Mouse (Mus musculus) kidney, adult 2 months (tissue): Measurements from ENCODE around the gene 5330417H12Rik. TPM values are rescaled to one million over a fixed set of nuclear protein-coding genes. Genes with fewer than 3 reads are reported as not detected.

ENCODE experiments used
- DNase-seq: peaks from one replicate; pipeline ENCODE4 v3.0.0; 2021
- H3K27ac ChIP-seq: fragments of 200-500 bp; 2 replicates; pipeline ENCODE4 v1.5.1; 2012; ENCODE audit warnings: low read depth, low read length, control low read depth, inconsistent platforms; ENCODE audit not compliant: insufficient read depth
- H3K27me3 ChIP-seq: fragments of 200-500 bp; replicated peaks from 2 replicates; pipeline ENCODE4 v1.6.1; 2012; ENCODE audit warnings: mild to moderate bottlenecking, moderate library complexity, low read length, inconsistent platforms; ENCODE audit not compliant: control insufficient read depth, insufficient read depth
- H3K36me3 ChIP-seq: fragments of 200-500 bp; 2 replicates; pipeline ENCODE4 v1.6.1; 2012; ENCODE audit warnings: mild to moderate bottlenecking, moderate library complexity, low read length, inconsistent platforms; ENCODE audit not compliant: control insufficient read depth, insufficient read depth
- H3K4me1 ChIP-seq: fragments of 200-500 bp; 2 replicates; pipeline ENCODE4 v1.6.1; 2011; ENCODE audit warnings: low read length; ENCODE audit not compliant: control insufficient read depth, insufficient read depth
- H3K4me3 ChIP-seq: fragments of 200-500 bp; 2 replicates; pipeline ENCODE4 v1.5.1; 2011; ENCODE audit warnings: mild to moderate bottlenecking, low read depth, low read length, control low read depth; ENCODE audit not compliant: insufficient read depth
- CTCF ChIP-seq: fragments of 200-500 bp; conservative IDR thresholded peaks from 2 replicates; pipeline ENCODE4 v1.5.1; 2011; ENCODE audit warnings: low read depth, mild to moderate bottlenecking, control low read depth, low read length, moderate library complexity, mixed read lengths; ENCODE audit not compliant: insufficient read depth, insufficient read length
- POLR2A ChIP-seq: fragments of 200-500 bp; IDR thresholded peaks from one replicate; pipeline ENCODE4 v1.6.1; 2011; ENCODE audit warnings: low read depth, low read length, control low read depth
- WGBS: fragments of 180-500 bp; shearing (Covaris S2); methylation state at CpG from one replicate; pipeline ENCODE4 v1.1.7; 2018; 5-methylcytosine and 5-hydroxymethylcytosine counted together
- polyA plus RNA-seq: library from polyadenylated mRNA; depleted of rRNA; stranded (reverse); fragments of >200 nt; gene quantifications from 2 replicates; pipeline ENCODE4 v1.2.3, GENCODE M21; 2012

5330417H12Rik gene
- polyA plus RNA-seq, 1 experiment: not detected

GRCm38 (mm10) chr7:107607766-107608165 is 17.2 kb downstream of the 5330417H12Rik start:
- Histone ChIP-seq H3K27me3 (no peaks in the 10 kb centered on the region), H3K36me3 (no peaks in the 10 kb centered on the region), H3K27ac (no peak overlapping the region), H3K4me3 (no peak overlapping the region), H3K4me1 (no peaks in the 10 kb centered on the region)
- TF ChIP-seq POLR2A (no peak), CTCF (no peak)
- DNase-seq: no peak
- 94% methylated on average over 1 of the region's 1 CpGs for WGBS

GRCm38 (mm10) chr7:107602913-107603312 is 22.0 kb downstream of the 5330417H12Rik start:
- H3K4me1 ChIP-seq: peaks cover 10% of the 10 kb centered on the region
- 38% methylated on average over 6 of the region's 6 CpGs for WGBS
- no peaks in the 10 kb centered on the region for H3K27me3 ChIP-seq
- TF ChIP-seq POLR2A (no peak), CTCF (no peak)
- no peak overlapping the region for H3K27ac ChIP-seq
- H3K4me3 ChIP-seq: no peak overlapping the region
- H3K36me3 ChIP-seq: no peaks in the 10 kb centered on the region
- DNase-seq: peak; percentile 56

- Histone ChIP-seq H3K27ac (no peak overlapping the region), H3K4me3 (no peak overlapping the region), H3K27me3 (no peaks in the 10 kb centered on the region), H3K4me1 (peaks cover 10% of the 10 kb centered on the region), H3K36me3 (no peaks in the 10 kb centered on the region)
- DNase-seq: no peak
- no peak for TF ChIP-seq POLR2A
- WGBS: 56% methylated on average over 4 of the region's 4 CpGs
These were observed 22.5 kb downstream of the 5330417H12Rik start for GRCm38 (mm10) chr7:107602505-107602904.

- Histone ChIP-seq H3K27ac (peak overlapping the region; percentile 51; the same call in 1 of the 2 replicates), H3K4me1 (peaks cover 10% of the 10 kb centered on the region), H3K36me3 (no peaks in the 10 kb centered on the region), H3K27me3 (no peaks in the 10 kb centered on the region), H3K4me3 (no peak overlapping the region)
- TF ChIP-seq POLR2A (no peak), CTCF (no peak)
- peak; percentile 85 for DNase-seq
- 50% methylated on average over 5 of the region's 5 CpGs for WGBS
These were observed 24.3 kb downstream of the 5330417H12Rik start for GRCm38 (mm10) chr7:107600651-107601050.

DNA sequence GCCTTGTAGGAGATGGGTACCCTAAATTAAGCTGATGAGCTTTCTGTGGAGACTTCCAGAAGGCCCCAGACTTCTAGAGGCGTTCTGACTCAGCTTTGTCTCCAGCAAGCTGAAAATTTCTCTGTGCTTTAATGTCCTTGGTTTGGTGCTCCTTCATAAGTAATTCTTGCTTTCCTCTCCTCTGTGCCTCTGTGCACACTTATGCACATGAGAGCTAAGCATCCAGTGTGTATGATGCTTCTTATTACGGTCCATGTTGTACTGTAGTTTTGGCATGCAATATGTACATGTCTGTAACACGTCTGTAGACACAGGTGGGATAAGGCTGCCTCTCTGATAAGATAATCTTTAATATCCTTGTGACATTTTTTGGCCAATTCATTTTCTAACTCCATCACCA is 27.0 kb downstream of the 5330417H12Rik start:
- DNase-seq: no peak
- Histone ChIP-seq H3K27me3 (no peaks in the 10 kb centered on the region), H3K4me3 (no peak overlapping the region), H3K27ac (no peak overlapping the region), H3K36me3 (no peaks in the 10 kb centered on the region), H3K4me1 (peaks cover 10% of the 10 kb centered on the region)
- TF ChIP-seq POLR2A: no peak
- no peak for TF ChIP-seq CTCF
- 92% methylated on average over 3 of the region's 3 CpGs for WGBS

DNA sequence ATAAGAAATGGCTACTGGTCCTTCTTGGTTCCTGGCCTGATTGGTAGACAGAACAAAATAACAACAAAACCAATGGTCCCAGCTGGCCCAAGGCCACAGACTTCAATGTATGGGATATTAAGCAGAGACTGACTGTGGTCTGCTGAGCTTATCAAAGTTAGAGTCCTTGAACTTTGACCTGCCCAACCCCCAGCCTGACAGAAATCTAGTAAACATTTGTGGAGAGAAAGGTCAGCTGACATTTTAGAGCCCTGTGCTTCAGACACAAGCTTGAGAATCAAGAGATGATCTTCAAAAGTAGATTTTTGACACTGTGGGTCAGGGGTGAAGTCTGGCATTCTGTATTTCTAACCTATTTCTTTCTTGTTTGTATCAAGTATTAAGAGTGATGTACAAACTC is 28.2 kb downstream of the 5330417H12Rik start:
- peaks cover 10% of the 10 kb centered on the region for H3K4me1 ChIP-seq
- H3K27ac ChIP-seq: no peak overlapping the region
- DNase-seq: peak; percentile 44
- no peak overlapping the region for H3K4me3 ChIP-seq
- H3K36me3 ChIP-seq: no peaks in the 10 kb centered on the region
- no peaks in the 10 kb centered on the region for H3K27me3 ChIP-seq
- TF ChIP-seq CTCF: no peak

GRCm38 (mm10) chr7:107595426-107595825 is 29.5 kb downstream of the 5330417H12Rik start:
- Histone ChIP-seq H3K27me3 (no peaks in the 10 kb centered on the region), H3K36me3 (no peaks in the 10 kb centered on the region), H3K4me1 (peaks cover 3% of the 10 kb centered on the region; the same call in 1 of the 2 replicates), H3K27ac (peak overlapping the region; percentile 14; the same call in 1 of the 2 replicates), H3K4me3 (peak overlapping the region; percentile 70)
- peak; percentile 39 for DNase-seq
- WGBS: 15% methylated on average over 13 of the region's 13 CpGs
- TF ChIP-seq CTCF (no peak), POLR2A (no peak)

DNA sequence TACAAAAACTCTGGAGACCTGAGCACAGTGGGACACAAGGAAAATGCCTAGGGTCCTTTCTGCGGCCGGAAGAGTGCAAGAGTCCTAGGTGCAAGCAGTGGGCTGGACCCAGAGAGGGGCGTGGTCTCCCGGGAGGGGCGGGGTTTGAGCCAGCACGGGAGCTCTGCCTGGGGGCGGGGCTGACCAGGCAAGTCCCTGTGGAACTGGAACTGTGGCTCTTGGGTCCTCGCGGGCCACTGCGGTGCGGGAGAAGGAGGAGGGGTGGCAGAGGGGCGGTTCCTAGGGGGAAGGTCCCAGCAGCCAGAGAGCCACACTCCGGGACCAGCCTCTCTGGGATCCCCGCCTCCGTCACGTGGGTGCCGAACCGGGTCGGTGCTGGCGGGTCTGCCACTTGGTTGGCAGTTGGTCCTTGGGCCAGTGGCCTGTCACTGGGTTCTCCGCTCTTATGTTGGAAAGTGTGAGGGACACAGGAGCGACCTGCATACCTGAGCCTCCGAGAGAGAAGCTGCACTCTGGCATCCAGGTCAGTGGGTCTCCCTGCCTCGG is 30.0 kb downstream of the 5330417H12Rik start, which contains the start of gene Ppfibp2:
Gene Ppfibp2, plus strand, starts transcription at position 351 of the 546 bp plus-strand sequence.
- H3K36me3 ChIP-seq: no peaks in the 10 kb centered on the region
- WGBS: 1% methylated on average over 23 of the region's 24 CpGs
- H3K27ac ChIP-seq: peak within 1 kb of the TSS; percentile 77
- TF ChIP-seq CTCF (no peak), POLR2A (no peak)
- H3K4me3 ChIP-seq: peak within 1 kb of the TSS; percentile 70
- peak; percentile 99 for DNase-seq
- no peaks in the 10 kb centered on the region for H3K27me3 ChIP-seq
- 0 out of 2 replicates have a peak, but pooled peaks cover 2% of the 10 kb centered on the region for H3K4me1 ChIP-seq
